Mouse (Mus musculus): ENCODE measurements around the gene Srgap2.

DNA sequence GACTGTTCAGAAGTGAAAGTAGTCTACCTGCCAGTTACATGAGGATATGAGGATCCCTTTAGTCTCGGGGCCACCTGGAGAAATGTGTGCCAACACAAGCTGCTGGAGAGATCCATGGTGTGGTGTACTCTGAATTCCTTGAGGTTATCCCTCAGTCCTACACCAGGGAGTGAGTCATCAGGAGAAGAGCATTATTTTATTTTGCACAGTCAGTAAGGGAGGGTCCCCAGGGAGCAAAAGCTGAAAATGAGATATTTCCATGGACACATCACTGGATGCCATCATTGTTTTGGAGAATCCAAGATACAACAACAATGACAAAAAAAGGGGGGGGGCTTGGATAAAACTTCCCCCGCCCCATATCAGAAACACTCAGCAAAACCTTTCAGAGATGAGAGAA is 24.8 kb upstream of the Srgap2 start:
- TF ChIP-seq CTCF (IDR thresholded peaks at IDR 0.05; ENCODE audit: low read depth) (no peak), EP300 (IDR thresholded peaks at IDR 0.05; ENCODE audit: low read depth) (no peak)

Measured in liver, postnatal 0 days (tissue).